Mouse (Mus musculus): ENCODE results near the gene Mta2. TPM values are rescaled to one million over a fixed set of nuclear protein-coding genes. Genes with fewer than 3 reads are reported as not detected.

The Mta2 gene
- total and polyA plus RNA-seq, 3 experiments = 116 to 171 (median 167) TPM

- peaks cover 16% of the 10 kb centered on the region for H3K79me2 ChIP-seq (ENCODE audit: control insufficient read depth, insufficient read depth, low read length, poor library complexity)
- TF ChIP-seq TAL1 (IDR thresholded peaks at IDR 0.05; ENCODE audit: low read length) = no peak
- no peak for TF ChIP-seq POLR2A (IDR thresholded peaks at IDR 0.05; ENCODE audit: control insufficient read depth in 1 of 2, insufficient read depth in 1 of 2, low read depth in 1 of 2, low read length in 2 of 2, poor library complexity in 1 of 2)
- no peak for TF ChIP-seq TCF12 (IDR thresholded peaks at IDR 0.05; ENCODE audit: low read depth, low read length)
- TF ChIP-seq GATA1 (IDR thresholded peaks at IDR 0.05; ENCODE audit: low read depth, low read length) = no peak
- TF ChIP-seq NRF1 (IDR thresholded peaks at IDR 0.05; ENCODE audit: insufficient read depth, low read depth, low read length, poor library complexity, severe bottlenecking) = no peak
- TF ChIP-seq SIN3A (IDR thresholded peaks at IDR 0.05; ENCODE audit: low read length) = no peak
- no peak for TF ChIP-seq KAT2A (conservative IDR thresholded peaks at IDR 0.05; ENCODE audit: low read depth, low read length)
- TF ChIP-seq RAD21 (IDR thresholded peaks at IDR 0.05; ENCODE audit: low read depth, low read length) = no peak
- no peak for TF ChIP-seq MAFK (IDR thresholded peaks at IDR 0.05; ENCODE audit: borderline replicate concordance, low read depth, low read length)
- TF ChIP-seq MXI1 (IDR thresholded peaks at IDR 0.05; ENCODE audit: low read depth, low read length) = no peak
- no peak for TF ChIP-seq UBTF (IDR thresholded peaks at IDR 0.05; ENCODE audit: borderline replicate concordance, insufficient read depth, low read depth, low read length)
- TF ChIP-seq SMC3 (IDR thresholded peaks at IDR 0.05; ENCODE audit: low read depth, low read length) = no peak
- H3K4me3 ChIP-seq (ENCODE audit: control insufficient read depth in 1 of 2, insufficient read depth in 1 of 2, low read depth in 2 of 2, low read length in 2 of 2) = no peak overlapping the region
- no peaks in the 10 kb centered on the region for H3K9me3 ChIP-seq (replicated peaks; ENCODE audit: insufficient read depth, low read length)
- H3K27ac ChIP-seq (ENCODE audit: control insufficient read depth, low read depth, low read length) = no peak overlapping the region
- peaks cover 2 to 6% of the 10 kb centered on the region in 2 experiments; a peak in 3 of 4 replicates for H3K4me1 ChIP-seq (ENCODE audit: control insufficient read depth in 1 of 2, insufficient read depth in 2 of 2, low read length in 2 of 2)
- peaks cover 11 to 14% of the 10 kb centered on the region in 2 experiments for H3K36me3 ChIP-seq (ENCODE audit: control insufficient read depth in 1 of 2, insufficient read depth in 2 of 2, low read length in 2 of 2)
- no peak for DNase-seq (ENCODE audit: low read depth, low spot score)
- no peaks in the 10 kb centered on the region for H3K27me3 ChIP-seq (ENCODE audit: control insufficient read depth in 1 of 2, insufficient read depth in 2 of 2, low read length in 2 of 2)
- no peak overlapping the region for H3K9ac ChIP-seq (ENCODE audit: control insufficient read depth, low read depth, low read length, poor library complexity, severe bottlenecking)
These were observed 38.3 kb upstream of the Mta2 start for GRCm38 (mm10) chr19:8903412-8903811.

- Histone ChIP-seq H3K27ac (ENCODE audit: control insufficient read depth, low read depth, low read length) (no peak overlapping the region), H3K9me3 (replicated peaks; ENCODE audit: insufficient read depth, low read length) (no peaks in the 10 kb centered on the region), H3K9ac (ENCODE audit: control insufficient read depth, low read depth, low read length, poor library complexity, severe bottlenecking) (no peak overlapping the region), H3K36me3 (ENCODE audit: control insufficient read depth in 1 of 2, insufficient read depth in 2 of 2, low read length in 2 of 2) (peaks cover 0 to 28% of the 10 kb centered on the region in 2 experiments; a peak in 2 of 4 replicates), H3K79me2 (ENCODE audit: control insufficient read depth, insufficient read depth, low read length, poor library complexity) (no peaks in the 10 kb centered on the region), H3K4me3 (ENCODE audit: control insufficient read depth in 1 of 2, insufficient read depth in 1 of 2, low read depth in 2 of 2, low read length in 2 of 2) (no peak overlapping the region), H3K27me3 (ENCODE audit: control insufficient read depth in 1 of 2, insufficient read depth in 2 of 2, low read length in 2 of 2) (no peaks in the 10 kb centered on the region), H3K4me1 (ENCODE audit: control insufficient read depth in 1 of 2, insufficient read depth in 2 of 2, low read length in 2 of 2) (no peaks in the 10 kb centered on the region)
- no peak for TF ChIP-seq MYB (IDR thresholded peaks at IDR 0.05; ENCODE audit: low read depth, low read length)
- TF ChIP-seq ETS1 (IDR thresholded peaks at IDR 0.05; ENCODE audit: low read depth, low read length) = no peak
- TF ChIP-seq MAFK (IDR thresholded peaks at IDR 0.05; ENCODE audit: borderline replicate concordance, low read depth, low read length) = no peak
- TF ChIP-seq JUND (IDR thresholded peaks at IDR 0.05; ENCODE audit: low read depth, low read length) = no peak
- no peak for TF ChIP-seq USF1 (IDR thresholded peaks at IDR 0.05; ENCODE audit: low read depth, low read length)
- TF ChIP-seq POLR2AphosphoS2 (IDR thresholded peaks at IDR 0.05; ENCODE audit: low read length) = no peak
- no peak for DNase-seq (ENCODE audit: low read depth, low spot score)
These were observed 33.1 kb upstream of the Mta2 start for GRCm38 (mm10) chr19:8908531-8908930.
